Mouse (Mus musculus): ENCODE data around the gene Mylk3. TPM values are rescaled to one million over a fixed set of nuclear protein-coding genes. Genes with fewer than 3 reads are reported as not detected.

Gene Mylk3
- 0.23 TPM for polyA plus RNA-seq (2017; shearing (Covaris generic))

GRCm38 (mm10) chr8:85386205-85386604 is at the start of gene Mylk3:
Mylk3 (minus strand) TSS chr8:85386345.

GRCm38 (mm10) chr8:85432168-85433016 is 46.2 kb upstream of the Mylk3 start, which contains the start of gene 4921524J17Rik:
4921524J17Rik (minus strand) TSS chr8:85432833.

DNA sequence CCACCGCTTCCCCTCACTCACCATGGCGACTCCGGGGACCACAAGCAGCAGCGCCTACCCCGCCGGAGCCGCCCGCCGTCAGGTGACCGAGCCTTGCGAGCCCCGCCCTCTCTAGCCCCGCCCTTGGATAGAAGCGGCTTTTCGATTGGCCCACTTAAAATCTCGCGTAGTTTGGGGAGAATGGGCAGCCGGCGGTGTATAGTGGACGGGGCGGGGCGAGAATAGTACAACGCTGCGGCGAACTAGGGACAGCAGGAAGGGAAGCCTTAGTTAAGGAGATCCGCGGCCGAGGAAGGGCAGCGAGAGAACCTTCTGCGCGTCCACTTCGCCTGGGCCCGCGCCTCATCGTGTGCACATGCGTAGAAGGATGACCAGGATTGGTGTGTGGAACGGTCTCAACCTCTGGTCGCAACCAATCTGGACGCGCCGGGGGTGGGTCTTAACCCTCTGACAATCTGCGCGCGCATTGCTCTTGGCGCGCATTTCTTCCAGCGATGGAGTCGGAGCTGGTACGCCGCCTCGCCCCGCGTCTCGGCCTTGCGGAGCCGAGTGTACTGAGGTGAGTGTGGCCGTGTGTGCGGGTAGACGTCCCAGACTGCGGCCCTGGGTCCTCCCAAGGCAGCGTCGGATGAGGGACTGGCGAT is 86.6 kb downstream of the Mylk3 start, which contains the start of the genes Orc6 and Vps35:
Orc6 (plus strand) TSS at position 199 of the 644 bp plus-strand sequence.
Vps35 (minus strand) TSS at position 369 of the 644 bp plus-strand sequence.

Other genes starting within 250 kb of the Mylk3 start
- not detected for gene Cks1brt, start 234.4 kb downstream of the Mylk3 start, polyA plus RNA-seq (2017; shearing (Covaris generic))
- not detected for gene Olfr371, start 160.4 kb downstream of the Mylk3 start, polyA plus RNA-seq (2017; shearing (Covaris generic))
- gene Orc6, start 86.7 kb downstream of the Mylk3 start, polyA plus RNA-seq (2017; shearing (Covaris generic)) = 32.6 TPM
- gene Vps35, start 86.5 kb downstream of the Mylk3 start, polyA plus RNA-seq (2017; shearing (Covaris generic)) = 112 TPM
- gene 4921524J17Rik, start 46.5 kb upstream of the Mylk3 start, polyA plus RNA-seq (2017; shearing (Covaris generic)) = 42.5 TPM
- 0.46 TPM for gene Gpt2, start 106.2 kb upstream of the Mylk3 start, polyA plus RNA-seq (2017; shearing (Covaris generic))
- gene Dnaja2, start 169.0 kb upstream of the Mylk3 start, polyA plus RNA-seq (2017; shearing (Covaris generic)) = 180 TPM